Mouse (Mus musculus): ENCODE data around the gene 4930432M17Rik.

GRCm38 (mm10) chr3:121713151-121713701 lies 42.7 kb downstream of the 4930432M17Rik start:
- no peak for TF ChIP-seq CTCF (IDR thresholded peaks at IDR 0.05; ENCODE audit: low read depth, low read length)
- TF ChIP-seq POLR2AphosphoS5 (IDR thresholded peaks at IDR 0.05; ENCODE audit: insufficient replicate concordance, low read depth, low read length): no peak

All from G1E (cell line).